Mouse (Mus musculus) kidney, adult 18-20 months (tissue): ENCODE data around the gene Car15.

Experiments used
- DNase-seq: peaks from one replicate; pipeline ENCODE4 v3.0.0; 2021

The Car15 gene

DNA sequence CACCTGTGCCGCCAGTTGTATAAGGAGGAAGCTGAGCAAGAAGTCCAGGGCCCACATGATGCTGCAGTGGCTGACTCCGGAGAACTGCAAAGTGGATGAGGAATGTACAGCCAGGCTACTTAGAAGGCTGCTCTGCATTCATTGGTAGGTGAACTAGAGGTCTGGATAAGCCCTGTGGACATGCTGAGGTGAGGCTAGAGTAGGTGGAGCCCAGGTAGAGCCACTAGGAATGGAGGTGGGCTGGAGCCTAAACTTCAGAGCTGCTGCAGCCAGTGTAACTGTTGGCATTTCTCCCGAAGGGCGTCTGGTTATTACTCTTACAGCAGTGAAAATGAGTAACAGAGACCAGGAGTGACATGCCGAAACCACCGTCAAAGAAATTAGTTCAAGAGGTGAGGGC, at the start of gene Car15:
Car15 (minus strand) TSS at position 314 of the 400 bp plus-strand sequence.
- DNase-seq = peak; percentile 31

GRCm38 (mm10) chr16:17884116-17884515, 46.0 kb upstream of the Car15 start:
- DNase-seq = no peak

DNA sequence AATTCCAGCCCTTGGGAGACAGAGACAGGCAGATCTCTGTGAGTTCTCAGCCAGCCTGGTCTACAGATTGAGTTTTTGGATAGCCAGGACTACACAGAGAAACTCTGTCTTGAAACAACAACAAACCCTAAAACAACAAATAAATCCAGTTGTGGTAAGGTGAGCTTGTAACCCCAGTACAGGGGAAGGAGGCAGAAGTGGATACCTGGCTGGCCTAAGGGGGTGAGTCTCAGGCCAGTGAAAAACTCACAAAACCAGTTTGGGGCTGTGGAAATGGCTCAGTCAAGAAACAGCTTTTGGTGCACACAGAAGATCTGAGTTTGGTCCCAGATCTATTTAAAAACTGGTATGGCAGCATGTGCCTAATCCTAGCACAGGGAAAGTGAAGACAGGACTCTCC, 44.0 kb upstream of the Car15 start:
- DNase-seq = no peak

- DNase-seq = no peak
Observed at GRCm38 (mm10) chr16:17879571-17879970, 41.4 kb upstream of the Car15 start.

GRCm38 (mm10) chr16:17876096-17876495, 37.9 kb upstream of the Car15 start:
- no peak for DNase-seq

- DNase-seq = no peak
Observed at GRCm38 (mm10) chr16:17875174-17875573, 37.0 kb upstream of the Car15 start.

GRCm38 (mm10) chr16:17872995-17873394, 34.8 kb upstream of the Car15 start:
- DNase-seq = no peak

DNA sequence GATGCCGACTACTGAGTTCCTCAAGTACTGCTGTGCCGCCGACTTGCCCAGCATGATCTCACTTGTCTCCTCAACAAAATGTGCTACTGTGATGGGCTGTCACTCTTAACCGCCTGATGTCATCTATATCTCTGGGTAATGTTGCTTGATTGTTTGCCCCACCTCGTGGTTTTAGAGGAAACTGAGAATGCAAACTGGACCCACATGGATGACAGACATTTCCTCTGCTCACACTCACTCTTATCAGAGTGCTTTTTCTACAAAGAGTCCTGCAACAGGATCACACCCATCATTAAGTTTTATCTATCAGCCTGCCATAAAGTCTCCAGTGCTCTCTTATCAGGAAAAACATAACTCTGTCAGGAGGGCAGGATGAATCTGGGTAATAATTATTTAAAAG, 33.1 kb upstream of the Car15 start:
- DNase-seq = no peak

GRCm38 (mm10) chr16:17865770-17866169, 27.6 kb upstream of the Car15 start:
- peak; percentile 25 for DNase-seq

DNA sequence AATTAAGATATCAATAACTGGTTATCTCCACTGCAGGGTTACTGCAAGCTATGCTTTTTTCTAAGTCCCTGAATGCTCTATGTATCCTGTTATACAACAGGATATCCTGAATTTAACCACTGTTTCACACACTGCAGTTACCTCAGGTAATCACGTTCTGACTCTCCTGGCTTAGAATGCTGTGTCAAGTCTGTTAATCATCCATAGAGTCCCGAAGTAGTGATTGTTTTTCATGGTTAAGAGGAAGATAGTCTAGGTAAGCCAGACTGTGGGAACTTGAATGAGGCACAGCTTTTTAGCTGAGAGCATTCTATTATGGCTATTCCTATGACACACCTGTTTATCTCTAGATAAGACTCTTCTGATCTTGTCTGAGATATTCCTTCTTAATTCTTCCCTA, 27.1 kb upstream of the Car15 start:
- no peak for DNase-seq

DNA sequence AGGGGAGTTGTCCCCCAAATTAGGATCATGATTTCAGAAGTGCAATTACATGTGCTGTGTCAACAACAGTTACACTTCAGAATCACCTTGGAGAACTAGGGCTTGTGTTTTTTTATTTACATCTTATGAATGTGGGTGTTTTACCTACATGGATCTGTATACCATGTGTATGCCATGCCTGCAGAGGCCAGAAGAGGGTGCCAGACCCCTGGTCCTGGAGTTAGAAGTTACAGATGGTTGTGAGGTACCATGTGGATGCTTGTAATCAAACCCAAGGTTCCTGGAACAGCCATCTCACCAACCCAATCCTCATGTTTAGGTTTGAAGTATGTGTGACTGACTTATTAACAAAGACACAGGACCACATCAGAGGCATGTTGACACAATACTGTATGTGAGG, 20.4 kb upstream of the Car15 start:
- peak; percentile 29 for DNase-seq

- DNase-seq = no peak
Observed at GRCm38 (mm10) chr16:17857157-17857556, 19.0 kb upstream of the Car15 start.

- DNase-seq = no peak
Observed at GRCm38 (mm10) chr16:17853263-17853662, 15.1 kb upstream of the Car15 start.

GRCm38 (mm10) chr16:17851860-17852259, 13.7 kb upstream of the Car15 start:
- no peak for DNase-seq

DNA sequence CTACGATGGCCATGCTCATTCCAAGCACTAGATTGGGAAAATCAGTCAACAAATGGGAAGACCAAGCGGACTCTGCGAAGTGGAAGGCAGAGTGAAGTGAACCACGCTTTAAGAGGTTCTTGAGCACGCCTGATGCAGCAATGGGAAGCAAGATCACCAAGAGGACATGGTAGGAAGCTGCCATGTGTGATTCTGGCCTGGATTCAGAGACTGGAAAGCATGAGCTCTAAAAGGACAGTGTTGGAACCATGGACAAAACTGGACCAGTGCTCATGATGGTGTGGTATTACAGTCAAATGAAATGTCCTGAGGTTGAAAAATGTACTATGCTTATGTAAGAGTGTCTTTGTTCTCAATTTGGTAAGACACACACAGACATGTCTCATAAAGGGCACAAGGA, 13.2 kb upstream of the Car15 start:
- no peak for DNase-seq

DNA sequence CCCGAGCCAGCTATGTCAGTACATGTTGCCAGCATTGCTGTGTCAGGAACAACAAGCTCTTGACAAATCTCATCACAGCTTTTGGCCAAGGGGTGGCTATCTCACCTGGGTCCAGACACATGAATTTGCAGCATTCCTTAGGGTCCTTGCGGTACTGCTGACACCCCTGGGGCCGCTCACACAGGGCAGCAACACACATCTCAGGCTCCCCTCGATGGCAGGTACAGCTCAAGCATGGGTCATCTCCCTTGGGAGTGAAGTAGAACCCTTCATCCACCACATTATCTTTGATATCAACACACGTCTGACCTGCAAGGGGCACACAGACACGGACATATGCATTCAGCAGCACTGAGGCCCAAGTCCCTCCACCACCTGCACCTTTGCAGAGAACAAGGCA, 11.3 kb upstream of the Car15 start:
- DNase-seq = no peak

DNA sequence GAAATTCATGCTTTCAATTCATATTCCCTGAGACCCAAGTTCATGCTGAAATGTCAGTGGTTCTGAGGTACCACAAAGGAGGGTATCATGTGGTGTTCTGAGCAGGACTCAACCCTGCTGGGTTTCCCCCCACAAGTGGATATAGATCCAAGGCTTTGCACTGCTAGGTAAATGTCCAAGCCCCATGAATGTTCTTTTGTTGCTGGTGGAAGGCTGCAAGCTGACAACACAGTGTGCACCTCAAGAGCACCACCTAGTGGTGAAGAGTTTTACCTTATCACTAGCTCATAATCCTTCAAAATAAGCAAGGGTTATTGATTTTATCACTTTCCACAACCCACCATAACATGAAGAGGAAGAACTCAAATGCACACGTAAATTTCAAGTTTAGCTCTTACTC, 10.8 kb upstream of the Car15 start:
- peak; percentile 18 for DNase-seq

DNA sequence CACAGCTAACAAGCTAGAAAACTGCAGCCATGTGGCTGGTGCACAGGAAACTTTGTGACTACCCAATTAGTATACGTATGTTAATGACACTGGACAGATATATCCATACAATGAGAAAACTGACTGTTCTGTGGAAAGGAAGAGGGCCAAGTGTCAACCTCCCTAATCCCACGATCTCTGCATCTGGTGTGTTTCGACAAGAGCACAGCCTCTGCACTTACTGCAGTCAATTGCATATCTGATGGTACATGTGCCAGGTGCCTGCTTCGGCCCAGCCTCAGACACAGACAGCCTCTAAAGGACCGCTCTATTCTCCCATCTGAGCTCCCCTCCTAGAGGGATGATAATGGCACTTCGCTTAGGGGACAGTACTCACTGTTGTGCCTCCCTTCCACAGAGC, 10.3 kb upstream of the Car15 start:
- no peak for DNase-seq

- DNase-seq = no peak
Observed at GRCm38 (mm10) chr16:17843701-17844365, 5.7 kb upstream of the Car15 start.

DNA sequence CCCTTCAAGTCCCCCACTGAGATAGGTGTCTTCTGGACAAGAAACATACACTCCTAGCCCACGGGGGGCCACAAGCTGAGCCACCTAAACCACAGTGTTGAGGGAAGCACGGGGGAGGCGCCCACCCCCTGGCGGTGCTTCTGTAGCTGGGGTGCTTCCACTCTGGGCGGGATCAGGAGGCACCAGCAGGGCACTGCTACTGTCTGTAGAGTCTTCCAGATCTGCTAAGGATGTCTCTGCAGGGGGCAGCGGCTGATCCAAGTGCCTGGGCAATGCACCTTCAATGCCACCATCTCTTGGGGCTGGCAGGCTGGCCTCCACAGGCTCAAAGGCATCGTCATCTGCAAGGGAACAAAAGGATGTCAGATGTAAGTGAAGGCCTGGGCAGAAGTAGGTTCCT, 4.3 kb upstream of the Car15 start:
- DNase-seq = no peak

- no peak for DNase-seq
Observed at GRCm38 (mm10) chr16:17839976-17840375, 1.8 kb upstream of the Car15 start.

DNA sequence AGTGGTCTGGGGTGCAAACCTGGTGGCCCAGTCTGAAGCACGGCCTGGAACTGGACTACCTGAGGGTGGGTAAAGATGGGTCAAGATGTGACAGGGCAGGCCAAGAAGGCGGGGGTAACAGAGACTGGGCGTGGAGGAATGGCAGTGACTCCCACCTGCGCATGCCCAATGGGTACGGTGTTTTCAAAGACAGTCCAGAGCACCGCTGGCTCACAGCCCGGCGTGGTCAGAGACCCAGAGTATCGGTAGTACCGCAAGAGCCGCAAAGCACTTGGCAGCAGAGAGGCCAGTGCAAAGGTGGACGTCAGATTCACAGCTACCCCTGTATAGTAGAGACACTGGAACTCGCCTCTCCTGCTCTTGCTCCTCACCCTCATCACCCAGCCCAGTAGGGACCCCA, 2.7 kb downstream of the Car15 start:
- DNase-seq = no peak

GRCm38 (mm10) chr16:17834543-17834942, 3.6 kb downstream of the Car15 start:
- no peak for DNase-seq

DNA sequence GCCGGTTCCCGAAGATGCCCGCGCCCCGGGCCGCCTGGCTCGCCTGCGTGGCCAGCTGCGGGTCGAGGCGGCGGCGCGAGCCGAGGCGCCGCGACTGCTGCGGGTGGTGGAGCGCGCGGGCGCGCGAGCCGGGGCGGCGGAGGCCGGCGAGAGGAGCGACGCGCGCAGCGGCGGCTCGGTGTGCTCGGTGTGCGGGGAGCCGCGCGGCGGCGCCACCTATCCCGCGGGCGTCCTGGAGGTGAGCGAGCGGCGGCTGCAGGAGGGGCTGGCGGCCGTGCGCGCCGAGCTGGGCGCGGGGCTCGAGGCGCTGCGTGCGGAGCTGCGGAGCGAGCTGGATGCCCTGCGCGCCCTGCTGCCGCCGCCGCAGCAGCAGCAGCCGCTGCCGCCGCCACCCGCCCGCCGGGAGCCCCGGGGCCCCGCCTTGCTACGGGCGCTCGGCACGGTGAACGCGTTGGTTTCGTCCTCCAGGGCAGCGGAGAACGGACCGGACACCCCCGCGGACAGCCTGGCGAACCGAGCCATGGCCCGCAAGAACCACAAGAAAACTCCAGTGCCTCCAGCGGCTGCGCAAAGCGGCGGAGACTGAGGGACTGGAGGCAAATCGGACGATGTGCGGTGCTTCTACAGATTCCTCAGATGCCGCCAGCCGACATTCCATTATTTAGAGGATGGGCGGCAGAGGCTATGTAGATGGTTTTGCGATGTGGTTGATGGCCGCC, 4.3 kb downstream of the Car15 start:
- DNase-seq = peak; percentile 35

DNA sequence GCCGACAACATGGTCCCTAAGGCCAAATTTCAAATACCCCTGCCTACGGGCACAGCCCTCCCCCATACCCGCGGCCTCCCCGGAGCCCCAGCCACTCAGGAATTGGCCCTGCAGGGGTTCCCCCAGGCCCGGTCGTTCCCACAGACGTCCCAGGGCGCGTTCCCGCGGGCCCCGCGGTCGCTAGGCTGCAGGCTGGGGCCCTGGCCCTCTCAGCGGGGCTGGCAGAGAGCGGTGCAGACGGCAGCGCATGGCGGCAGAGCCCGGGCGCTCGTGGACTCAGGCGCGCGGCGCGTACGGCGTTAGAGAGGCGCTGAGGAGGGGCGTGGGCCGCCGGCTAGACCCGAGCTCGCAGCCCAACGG, 4.9 kb downstream of the Car15 start:
- no peak for DNase-seq
